Mouse (Mus musculus): Measurements from ENCODE around the gene Fam69a. TPM values are rescaled to one million over a fixed set of nuclear protein-coding genes. Genes with fewer than 3 reads are reported as not detected.

The Fam69a gene
- polyA plus RNA-seq, 1 experiment from 2014 or later: 31.9 TPM

DNA sequence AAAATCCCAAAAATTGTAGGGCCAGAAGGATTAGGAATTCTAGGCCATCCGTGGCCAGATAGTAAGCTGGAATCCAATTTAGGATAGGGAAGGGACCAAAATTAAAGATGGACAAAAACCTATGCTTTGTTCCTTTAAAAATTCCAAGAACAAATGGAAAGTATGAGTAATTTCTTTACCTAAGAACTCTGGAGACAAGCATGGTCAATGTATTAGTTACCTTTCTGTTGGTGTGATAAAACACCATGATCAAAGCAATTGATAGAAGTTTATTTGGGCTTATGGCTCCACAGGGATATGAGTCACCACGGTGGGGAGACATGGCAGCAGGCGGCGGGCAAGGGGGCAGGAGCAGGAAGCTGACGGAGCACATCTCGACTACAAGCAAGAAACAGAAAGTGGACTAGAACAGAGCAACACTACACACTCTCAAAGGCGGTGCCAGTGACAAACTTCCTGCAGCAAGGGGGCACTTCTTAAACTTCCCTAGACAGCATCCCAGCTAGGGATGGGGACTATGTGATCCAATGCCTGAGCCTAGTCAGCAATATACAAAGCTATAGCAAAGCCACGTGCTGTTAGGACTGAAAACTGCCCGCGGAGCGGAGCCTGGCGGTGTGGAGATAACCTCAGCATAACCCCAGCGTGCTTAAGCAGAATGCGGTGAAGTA lies 26.2 kb downstream of the Fam69a start:
- 86% methylated on average over 14 of the region's 14 CpGs for WGBS
- Histone ChIP-seq H3K9ac (replicated peaks) (no peak overlapping the region), H3K4me2 (replicated peaks) (no peak overlapping the region), H3K27ac (replicated peaks) (no peak overlapping the region), H3K9me3 (no peaks in the 10 kb centered on the region), H3K4me3 (no peak overlapping the region), H3K36me3 (no peaks in the 10 kb centered on the region), H3K4me1 (peaks cover 18% of the 10 kb centered on the region), H3K27me3 (no peaks in the 10 kb centered on the region)
- ATAC-seq (replicated peaks): no peak

- Histone ChIP-seq H3K9me3 (no peaks in the 10 kb centered on the region), H3K9ac (replicated peaks) (no peak overlapping the region), H3K4me2 (replicated peaks) (no peak overlapping the region), H3K36me3 (no peaks in the 10 kb centered on the region), H3K27me3 (no peaks in the 10 kb centered on the region), H3K4me1 (peaks cover 18% of the 10 kb centered on the region), H3K4me3 (no peak overlapping the region), H3K27ac (replicated peaks) (no peak overlapping the region)
- no peak for ATAC-seq (replicated peaks)
- 88% methylated on average over 8 of the region's 8 CpGs for WGBS
These were observed 27.1 kb downstream of the Fam69a start for GRCm38 (mm10) chr5:107959624-107960300.

GRCm38 (mm10) chr5:107950643-107951042 lies 36.2 kb downstream of the Fam69a start:
- WGBS: 88% methylated on average over 5 of the region's 5 CpGs
- no peak overlapping the region for H3K27ac ChIP-seq (replicated peaks)
- no peaks in the 10 kb centered on the region for H3K36me3 ChIP-seq
- no peak overlapping the region for H3K4me3 ChIP-seq
- H3K4me1 ChIP-seq: peaks cover 7% of the 10 kb centered on the region; the same call in 1 of the 2 replicates
- H3K27me3 ChIP-seq: no peaks in the 10 kb centered on the region
- H3K9me3 ChIP-seq: no peaks in the 10 kb centered on the region
- H3K4me2 ChIP-seq (replicated peaks): no peak overlapping the region
- ATAC-seq (replicated peaks): no peak
- no peak overlapping the region for H3K9ac ChIP-seq (replicated peaks)

- no peak overlapping the region for H3K4me3 ChIP-seq
- no peak overlapping the region for H3K4me2 ChIP-seq (replicated peaks)
- no peaks in the 10 kb centered on the region for H3K9me3 ChIP-seq
- H3K27ac ChIP-seq (replicated peaks): no peak overlapping the region
- no peaks in the 10 kb centered on the region for H3K36me3 ChIP-seq
- 84% methylated on average over 3 of the region's 3 CpGs for WGBS
- H3K4me1 ChIP-seq: peaks cover 7% of the 10 kb centered on the region; the same call in 1 of the 2 replicates
- no peak for ATAC-seq (replicated peaks)
- no peak overlapping the region for H3K9ac ChIP-seq (replicated peaks)
- no peaks in the 10 kb centered on the region for H3K27me3 ChIP-seq
These were observed 37.3 kb downstream of the Fam69a start for GRCm38 (mm10) chr5:107949607-107950006.

DNA sequence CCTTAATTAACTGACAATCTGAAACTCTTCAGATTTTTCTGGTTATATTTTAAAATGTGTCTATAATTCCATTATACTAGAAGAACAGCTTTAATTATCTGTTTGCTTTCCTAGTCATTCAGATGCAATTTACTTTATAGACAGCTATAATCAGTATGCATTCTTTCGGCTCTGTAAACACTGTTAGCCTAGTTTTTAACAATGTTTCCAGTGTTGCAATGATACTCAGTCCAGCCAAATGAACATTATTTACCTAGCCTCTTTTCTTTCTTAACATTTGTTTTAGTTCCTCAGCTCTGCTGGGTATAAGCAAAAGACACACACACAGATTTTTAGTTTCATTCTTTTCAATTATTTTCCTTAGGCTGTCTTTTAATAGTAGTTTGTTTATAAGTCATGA lies 38.0 kb downstream of the Fam69a start:
- H3K4me2 ChIP-seq (replicated peaks): no peak overlapping the region
- 67% methylated on average over 1 of the region's 1 CpGs for WGBS
- no peak overlapping the region for H3K4me3 ChIP-seq
- H3K27ac ChIP-seq (replicated peaks): no peak overlapping the region
- no peaks in the 10 kb centered on the region for H3K36me3 ChIP-seq
- ATAC-seq (replicated peaks): no peak
- no peak overlapping the region for H3K9ac ChIP-seq (replicated peaks)
- H3K27me3 ChIP-seq: no peaks in the 10 kb centered on the region
- H3K9me3 ChIP-seq: no peaks in the 10 kb centered on the region
- H3K4me1 ChIP-seq: peaks cover 7% of the 10 kb centered on the region; the same call in 1 of the 2 replicates

DNA sequence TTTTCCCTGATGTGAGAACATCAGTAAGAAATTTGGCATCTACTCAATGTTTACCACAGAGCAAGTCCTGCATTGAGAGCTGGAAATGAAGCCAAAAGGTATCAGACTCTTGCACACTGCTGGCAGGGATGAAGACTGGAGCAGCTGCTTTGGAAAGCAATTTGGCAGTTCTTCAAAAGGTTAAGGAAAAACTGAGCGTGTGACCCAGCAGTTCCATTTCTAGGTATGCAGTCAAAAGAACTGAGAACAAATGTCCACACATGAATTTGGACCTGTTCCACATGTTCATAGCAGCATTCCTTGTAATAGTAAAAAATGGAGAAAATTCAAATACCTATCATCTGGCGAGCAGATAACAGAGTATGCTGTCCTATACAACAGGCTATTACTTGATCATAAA lies 39.3 kb downstream of the Fam69a start:
- H3K4me3 ChIP-seq: no peak overlapping the region
- H3K9ac ChIP-seq (replicated peaks): no peak overlapping the region
- no peak overlapping the region for H3K4me2 ChIP-seq (replicated peaks)
- H3K27me3 ChIP-seq: no peaks in the 10 kb centered on the region
- peaks cover 7% of the 10 kb centered on the region; the same call in 1 of the 2 replicates for H3K4me1 ChIP-seq
- H3K36me3 ChIP-seq: no peaks in the 10 kb centered on the region
- WGBS: 54% methylated on average over 2 of the region's 2 CpGs
- no peak overlapping the region for H3K27ac ChIP-seq (replicated peaks)
- no peaks in the 10 kb centered on the region for H3K9me3 ChIP-seq
- ATAC-seq (replicated peaks): no peak

DNA sequence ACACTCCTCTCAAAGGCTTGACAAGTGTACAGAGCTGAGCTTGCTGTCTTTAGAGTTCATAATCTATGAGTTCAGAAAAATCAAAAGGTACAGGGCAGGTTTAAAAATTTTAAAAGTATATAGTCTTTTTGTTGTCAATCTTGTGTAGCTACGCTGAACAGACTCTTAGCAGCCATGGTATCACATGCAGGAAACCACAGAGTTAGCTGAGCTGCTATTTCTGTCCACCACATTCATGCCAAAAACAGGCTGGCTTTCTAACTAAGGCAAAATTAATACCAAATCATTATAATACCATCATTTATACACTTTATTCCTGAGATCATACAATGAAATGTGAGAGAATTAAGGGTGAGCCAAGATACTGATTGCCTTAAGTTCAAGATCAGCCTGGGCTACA lies 40.4 kb downstream of the Fam69a start:
- H3K27me3 ChIP-seq: no peaks in the 10 kb centered on the region
- H3K9ac ChIP-seq (replicated peaks): no peak overlapping the region
- ATAC-seq (replicated peaks): no peak
- 95% methylated on average over 1 of the region's 1 CpGs for WGBS
- no peak overlapping the region for H3K27ac ChIP-seq (replicated peaks)
- no peaks in the 10 kb centered on the region for H3K36me3 ChIP-seq
- peaks cover 7% of the 10 kb centered on the region; the same call in 1 of the 2 replicates for H3K4me1 ChIP-seq
- H3K4me3 ChIP-seq: no peak overlapping the region
- H3K9me3 ChIP-seq: no peaks in the 10 kb centered on the region
- no peak overlapping the region for H3K4me2 ChIP-seq (replicated peaks)

GRCm38 (mm10) chr5:107943526-107943925 lies 43.4 kb downstream of the Fam69a start:
- no peak overlapping the region for H3K4me3 ChIP-seq
- no peaks in the 10 kb centered on the region for H3K36me3 ChIP-seq
- 90% methylated on average over 6 of the region's 6 CpGs for WGBS
- H3K27me3 ChIP-seq: no peaks in the 10 kb centered on the region
- ATAC-seq (replicated peaks): no peak
- H3K4me2 ChIP-seq (replicated peaks): no peak overlapping the region
- H3K9me3 ChIP-seq: no peaks in the 10 kb centered on the region
- H3K27ac ChIP-seq (replicated peaks): no peak overlapping the region
- H3K4me1 ChIP-seq: peaks cover 7% of the 10 kb centered on the region; the same call in 1 of the 2 replicates
- H3K9ac ChIP-seq (replicated peaks): no peak overlapping the region

DNA sequence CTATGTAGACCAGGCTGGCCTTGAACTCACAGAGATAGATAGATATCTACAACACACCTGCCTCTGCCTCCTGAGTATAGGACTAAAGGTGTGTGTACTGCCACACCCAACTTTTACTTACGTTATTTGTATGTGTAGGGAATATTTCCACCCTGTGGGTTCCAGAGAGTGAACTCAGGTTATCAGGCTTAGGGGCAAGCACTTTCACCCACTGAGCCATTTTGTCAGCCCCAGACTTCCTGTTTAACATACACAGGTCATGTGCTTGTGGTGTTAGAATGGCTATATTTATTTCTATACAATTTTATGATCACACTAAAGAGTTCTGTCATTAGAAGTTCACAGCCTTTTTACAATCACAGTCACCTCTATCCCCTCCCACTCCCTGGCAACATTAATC lies 43.9 kb downstream of the Fam69a start:
- Histone ChIP-seq H3K4me2 (replicated peaks) (no peak overlapping the region), H3K4me3 (no peak overlapping the region), H3K4me1 (peaks cover 7% of the 10 kb centered on the region; the same call in 1 of the 2 replicates), H3K9ac (replicated peaks) (no peak overlapping the region), H3K9me3 (no peaks in the 10 kb centered on the region), H3K36me3 (no peaks in the 10 kb centered on the region), H3K27me3 (no peaks in the 10 kb centered on the region), H3K27ac (replicated peaks) (no peak overlapping the region)
- WGBS: 95% methylated on average over 1 of the region's 1 CpGs
- no peak for ATAC-seq (replicated peaks)

GRCm38 (mm10) chr5:107941222-107941621 lies 45.7 kb downstream of the Fam69a start:
- no peak overlapping the region for H3K27ac ChIP-seq (replicated peaks)
- no peaks in the 10 kb centered on the region for H3K36me3 ChIP-seq
- 0 out of 2 replicates have a peak, but pooled peaks have one; percentile 29 for ATAC-seq (replicated peaks)

DNA sequence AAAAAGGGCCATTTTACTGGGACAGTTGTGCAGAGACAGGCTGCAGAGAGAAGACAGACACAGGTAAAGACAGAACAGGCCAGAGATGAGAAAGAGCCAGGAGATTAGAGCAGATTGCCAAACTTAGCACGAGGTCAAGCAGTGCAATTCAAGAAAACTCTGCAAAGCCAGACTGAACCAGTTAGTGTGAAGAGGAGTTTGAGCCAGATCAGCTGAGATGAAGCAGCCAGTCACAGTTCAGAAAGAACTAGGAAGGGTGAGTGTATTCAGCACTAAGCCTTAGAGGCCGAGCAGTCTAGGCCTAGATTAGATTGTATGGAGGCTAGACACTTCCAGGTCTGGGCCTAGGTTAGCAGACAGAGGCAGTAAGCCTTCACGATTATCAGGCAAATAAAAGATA lies 47.2 kb downstream of the Fam69a start:
- no peak overlapping the region for H3K4me2 ChIP-seq (replicated peaks)
- no peak overlapping the region for H3K27ac ChIP-seq (replicated peaks)
- no peaks in the 10 kb centered on the region for H3K27me3 ChIP-seq
- no peaks in the 10 kb centered on the region for H3K4me1 ChIP-seq
- H3K36me3 ChIP-seq: no peaks in the 10 kb centered on the region
- H3K9ac ChIP-seq (replicated peaks): no peak overlapping the region
- no peak for ATAC-seq (replicated peaks)
- 81% methylated on average over 3 of the region's 3 CpGs for WGBS
- H3K4me3 ChIP-seq: no peak overlapping the region
- H3K9me3 ChIP-seq: no peaks in the 10 kb centered on the region

More at GRCm38 (mm10) chr5:107941222-107941621, 45.7 kb downstream of the Fam69a start:
- Histone ChIP-seq H3K9ac (replicated peaks) (no peak overlapping the region), H3K4me3 (no peak overlapping the region), H3K4me2 (replicated peaks) (no peak overlapping the region), H3K27me3 (no peaks in the 10 kb centered on the region), H3K9me3 (no peaks in the 10 kb centered on the region), H3K4me1 (no peaks in the 10 kb centered on the region)
- WGBS: 35% methylated on average over 6 of the region's 6 CpGs

- Histone ChIP-seq H3K9me3 (no peaks in the 10 kb centered on the region), H3K27ac (replicated peaks) (no peak overlapping the region), H3K36me3 (no peaks in the 10 kb centered on the region), H3K4me1 (no peaks in the 10 kb centered on the region), H3K9ac (replicated peaks) (no peak overlapping the region), H3K4me2 (replicated peaks) (no peak overlapping the region), H3K27me3 (no peaks in the 10 kb centered on the region), H3K4me3 (no peak overlapping the region)
- ATAC-seq (replicated peaks): no peak
- WGBS: 95% methylated on average over 2 of the region's 2 CpGs
These were observed 48.0 kb downstream of the Fam69a start for GRCm38 (mm10) chr5:107938886-107939285.
